Mouse (Mus musculus): Measurements from ENCODE around the gene Cdh22. TPM values are rescaled to one million over a fixed set of nuclear protein-coding genes. Genes with fewer than 3 reads are reported as not detected.

The Cdh22 gene
- total RNA-seq, 2 experiments from 2014 or later: 0.26 to 0.42 TPM

DNA sequence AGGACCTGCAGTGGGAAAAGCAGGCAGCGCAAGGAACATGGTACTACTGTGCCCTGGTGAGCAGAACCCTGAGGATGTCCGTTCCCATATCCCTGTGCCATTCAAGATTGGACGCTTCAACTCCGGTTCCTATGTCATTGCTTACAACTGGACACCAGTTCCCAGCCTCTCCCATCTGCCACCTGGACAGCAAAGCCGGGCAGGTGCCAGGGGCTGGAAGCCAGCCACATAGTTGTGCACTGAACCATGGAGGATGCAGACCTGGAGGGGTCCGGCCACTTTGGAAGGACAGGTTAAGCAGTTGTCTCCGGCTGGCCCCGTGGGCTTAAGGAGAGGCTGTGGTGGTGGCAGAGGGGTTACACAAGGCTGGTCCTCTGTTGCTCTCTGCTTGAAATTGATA is 17.7 kb upstream of the Cdh22 start:
- no peak for DNase-seq (ENCODE audit: low spot score in 2 of 2)

DNA sequence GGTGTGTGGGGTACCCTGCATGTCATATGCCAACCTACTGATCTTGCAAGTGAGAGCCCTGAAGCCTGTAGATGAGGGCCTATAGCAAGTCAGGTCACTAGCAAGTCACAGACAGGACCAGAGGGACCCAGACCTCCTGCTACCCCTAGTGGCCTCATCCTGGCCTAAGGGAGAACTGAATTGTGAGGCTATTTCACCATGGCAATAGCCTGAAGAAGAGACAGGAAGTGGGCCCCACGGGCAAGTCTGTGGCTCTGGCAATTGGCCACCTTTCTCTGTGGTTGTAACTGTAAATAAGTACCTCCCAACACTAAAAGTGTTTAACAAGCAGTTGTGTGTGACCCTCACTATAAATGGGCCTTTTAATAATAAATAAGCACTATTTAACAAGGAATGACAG is 16.2 kb upstream of the Cdh22 start:
- DNase-seq (ENCODE audit: low spot score in 2 of 2): no peak

DNA sequence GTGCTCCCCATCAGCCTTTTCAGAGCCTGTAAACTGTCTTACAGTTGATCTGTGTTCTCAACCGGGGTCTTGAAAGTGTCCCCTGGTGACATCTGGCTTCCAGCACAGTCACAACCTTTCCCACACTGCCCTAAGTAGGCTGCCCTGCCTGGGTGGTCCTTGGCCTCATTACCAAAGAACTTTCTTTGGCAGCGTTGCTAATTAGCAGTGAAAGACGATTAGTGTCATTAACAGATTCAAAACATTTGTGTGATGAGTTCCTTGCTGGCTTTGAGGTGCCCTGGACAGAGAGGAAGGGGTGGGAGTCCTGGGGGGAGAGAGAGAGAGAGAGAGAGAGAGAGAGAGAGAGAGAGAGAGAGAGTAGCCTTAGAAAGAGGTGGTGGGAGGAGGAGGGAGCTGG is 14.3 kb upstream of the Cdh22 start:
- DNase-seq (ENCODE audit: low spot score in 2 of 2): no peak

DNA sequence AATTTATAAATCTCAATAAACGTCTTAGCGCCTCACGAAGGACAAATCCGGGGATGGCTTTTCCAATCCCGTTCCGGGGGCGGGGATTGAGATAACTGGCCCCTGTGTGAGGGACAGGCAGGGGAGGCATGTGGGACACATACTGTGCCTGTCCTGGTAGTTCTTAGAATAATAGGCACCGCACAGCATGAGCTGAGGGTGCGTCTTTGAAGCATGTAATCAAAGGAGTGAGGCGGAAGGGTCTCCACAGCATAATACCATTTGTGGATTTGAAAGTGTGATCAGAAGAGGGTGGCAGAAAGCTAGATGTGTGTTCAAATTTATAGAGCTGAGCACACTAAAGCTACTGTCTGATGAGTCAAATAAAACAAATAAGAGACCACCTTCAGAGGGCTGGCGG is 11.7 kb upstream of the Cdh22 start:
- DNase-seq (ENCODE audit: low spot score in 2 of 2): no peak

GRCm38 (mm10) chr2:165243122-165243720 is 8.6 kb upstream of the Cdh22 start:
- DNase-seq (ENCODE audit: low spot score in 2 of 2): no peak

DNA sequence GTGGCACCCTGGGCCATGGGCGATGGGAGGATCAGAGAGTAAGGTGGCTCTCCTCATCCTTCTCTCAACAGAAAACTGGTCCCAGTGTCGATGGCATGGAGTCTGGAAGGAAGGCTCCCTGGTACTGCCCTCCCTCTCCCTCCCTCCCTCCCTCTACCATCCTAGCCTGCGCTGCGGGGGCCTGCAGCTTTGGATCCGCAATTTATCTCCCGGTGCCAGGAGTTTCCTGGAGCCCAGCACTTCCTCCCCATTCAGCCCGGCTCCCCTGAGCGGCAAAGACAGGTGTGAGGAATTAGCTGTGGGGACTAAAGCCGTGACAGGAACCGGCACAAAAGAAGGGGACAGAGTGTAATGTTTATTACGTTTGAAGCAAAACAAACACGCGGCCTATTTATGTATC is 7.9 kb upstream of the Cdh22 start:
- no peak for DNase-seq (ENCODE audit: low spot score in 2 of 2)

DNA sequence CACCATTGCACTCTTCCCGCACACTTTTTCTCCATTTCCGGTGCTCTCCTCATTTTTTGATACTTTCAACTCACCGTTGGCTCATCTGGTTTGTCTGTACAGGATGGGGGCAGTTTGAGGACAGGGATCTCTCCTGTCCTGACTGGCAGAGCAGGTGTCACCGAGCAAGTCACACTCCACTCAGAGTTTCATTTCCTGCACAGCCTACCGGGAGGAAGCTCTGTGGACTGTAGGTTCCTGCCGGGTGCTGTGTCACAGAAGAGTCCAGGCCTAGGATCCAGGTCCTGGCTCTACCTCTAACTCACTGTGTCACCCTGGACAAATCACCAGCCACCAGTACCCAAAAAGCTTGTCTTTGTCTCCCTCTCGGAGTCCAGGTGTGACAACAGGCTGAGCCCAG is 7.1 kb upstream of the Cdh22 start:
- DNase-seq (ENCODE audit: low spot score in 2 of 2): no peak

GRCm38 (mm10) chr2:165240371-165240770 is 5.7 kb upstream of the Cdh22 start:
- no peak for DNase-seq (ENCODE audit: low spot score in 2 of 2)

DNA sequence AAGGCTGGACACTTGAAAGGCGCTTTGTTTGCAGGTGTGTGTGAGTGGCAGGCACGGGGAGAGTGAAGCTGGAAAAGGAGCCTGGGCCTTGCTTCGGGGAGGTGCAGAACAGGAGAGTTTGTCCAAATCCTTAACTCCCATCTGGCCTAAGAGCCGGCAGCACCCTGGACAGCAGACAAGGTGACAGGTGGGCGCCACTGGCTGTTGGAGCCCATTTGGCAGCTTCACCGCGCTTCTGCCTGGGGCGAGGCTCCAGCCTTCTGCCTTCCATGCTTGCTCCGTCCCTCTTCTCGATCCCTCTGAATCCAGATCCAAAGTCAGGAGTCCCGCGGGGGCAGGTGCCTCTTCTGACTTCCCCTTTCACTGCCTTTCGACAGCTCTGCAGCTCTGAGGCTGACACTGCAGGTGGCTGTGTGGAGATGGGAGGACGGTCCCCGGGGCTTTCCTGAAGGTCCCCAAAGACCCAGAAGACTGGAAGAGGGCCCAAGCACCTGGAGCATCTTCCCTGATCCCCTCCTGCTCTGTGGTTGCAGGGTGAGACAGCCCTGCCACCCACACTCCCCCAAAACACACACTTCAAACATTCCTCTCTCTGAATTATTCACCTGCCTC is 5.0 kb upstream of the Cdh22 start:
- no peak for DNase-seq (ENCODE audit: low spot score in 2 of 2)

DNA sequence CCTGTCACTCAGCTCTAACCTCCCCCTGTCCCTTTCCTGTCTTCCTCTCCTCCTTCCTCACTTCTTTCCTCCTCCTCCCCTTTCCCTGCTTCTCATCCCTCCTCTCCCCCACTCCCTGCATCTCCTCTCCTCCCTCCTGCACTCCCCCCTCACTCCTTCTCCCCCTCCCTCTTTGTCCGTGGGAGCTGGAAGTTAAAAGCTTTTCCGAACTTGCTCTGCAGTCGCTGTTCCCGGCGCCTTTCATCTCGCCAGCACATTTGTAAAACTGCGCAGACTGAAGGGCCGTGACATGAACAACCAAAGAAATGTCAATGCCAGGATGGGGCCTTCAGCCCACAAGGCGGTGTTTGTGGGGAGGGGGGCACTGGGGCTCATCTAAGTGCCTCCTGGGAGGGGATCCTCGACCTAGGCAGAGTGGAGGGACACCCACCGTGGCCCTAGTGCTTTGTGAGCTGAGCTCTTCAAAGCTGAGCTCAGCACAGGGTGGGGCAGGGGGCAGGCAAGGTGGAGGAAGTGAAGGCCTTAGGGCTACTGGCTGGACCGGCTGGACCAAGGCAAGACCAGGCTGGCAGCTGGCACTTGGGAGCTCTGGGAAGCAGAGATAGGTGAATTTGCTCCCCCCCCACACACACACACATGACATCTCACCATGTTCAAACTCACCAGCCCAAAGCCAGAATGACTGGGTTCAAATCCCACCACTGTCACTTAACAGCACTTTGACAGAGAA is 3.9 kb upstream of the Cdh22 start:
- DNase-seq (ENCODE audit: low spot score in 2 of 2): no peak

DNA sequence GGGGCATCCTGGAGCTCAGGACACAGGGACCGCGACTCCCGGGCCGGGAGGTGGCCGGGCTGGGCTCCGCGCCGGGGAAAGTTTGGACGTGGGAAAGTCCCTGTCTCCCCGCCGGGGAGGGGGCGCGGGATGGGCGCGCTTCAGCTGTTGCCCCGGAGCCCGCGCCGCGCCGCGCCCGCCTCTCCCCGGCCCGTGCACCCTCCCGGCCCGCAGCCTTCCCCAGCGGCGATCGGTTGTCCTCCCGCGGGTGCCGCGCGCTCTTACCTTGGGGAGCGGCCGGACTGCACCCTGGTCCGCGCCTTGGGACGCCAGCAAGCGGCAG is 401 bp downstream of the Cdh22 start:
- peak in 1 of 2 experiments; percentile 24 for DNase-seq (ENCODE audit: low spot score in 2 of 2)

GRCm38 (mm10) chr2:165233491-165234290 is 962 bp downstream of the Cdh22 start:
- peak; percentile 39 to 52 for DNase-seq (ENCODE audit: low spot score in 2 of 2)

- DNase-seq (ENCODE audit: low spot score in 2 of 2): no peak
Observed at GRCm38 (mm10) chr2:165229050-165229449, 5.6 kb downstream of the Cdh22 start.

- DNase-seq (ENCODE audit: low spot score in 2 of 2): no peak
Observed at GRCm38 (mm10) chr2:165223837-165224236, 10.8 kb downstream of the Cdh22 start.

DNA sequence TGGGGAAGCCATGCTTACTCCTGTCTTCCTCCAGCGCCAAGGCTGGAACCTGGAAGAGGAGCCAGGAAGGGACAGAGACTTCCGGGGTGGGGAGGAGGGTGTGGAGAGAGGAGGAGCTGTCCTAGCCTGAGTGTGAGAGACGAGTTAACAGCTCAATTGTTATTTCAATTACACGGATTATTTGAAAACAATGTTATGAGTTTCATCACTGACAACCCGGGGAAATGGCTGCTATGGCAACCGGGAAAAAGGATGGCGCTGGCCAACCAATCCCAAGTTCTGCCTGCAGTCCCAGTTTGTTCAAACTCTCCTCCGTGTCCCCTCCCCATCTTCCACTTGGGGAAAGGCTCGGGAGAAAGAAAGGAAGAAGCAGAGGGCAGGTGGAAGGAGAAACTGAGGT is 12.7 kb downstream of the Cdh22 start:
- no peak for DNase-seq (ENCODE audit: low spot score in 2 of 2)

- no peak for DNase-seq (ENCODE audit: low spot score in 2 of 2)
Observed at GRCm38 (mm10) chr2:165220347-165220945, 14.2 kb downstream of the Cdh22 start.

- DNase-seq (ENCODE audit: low spot score in 2 of 2): no peak
Observed at GRCm38 (mm10) chr2:165218954-165219353, 15.7 kb downstream of the Cdh22 start.

DNA sequence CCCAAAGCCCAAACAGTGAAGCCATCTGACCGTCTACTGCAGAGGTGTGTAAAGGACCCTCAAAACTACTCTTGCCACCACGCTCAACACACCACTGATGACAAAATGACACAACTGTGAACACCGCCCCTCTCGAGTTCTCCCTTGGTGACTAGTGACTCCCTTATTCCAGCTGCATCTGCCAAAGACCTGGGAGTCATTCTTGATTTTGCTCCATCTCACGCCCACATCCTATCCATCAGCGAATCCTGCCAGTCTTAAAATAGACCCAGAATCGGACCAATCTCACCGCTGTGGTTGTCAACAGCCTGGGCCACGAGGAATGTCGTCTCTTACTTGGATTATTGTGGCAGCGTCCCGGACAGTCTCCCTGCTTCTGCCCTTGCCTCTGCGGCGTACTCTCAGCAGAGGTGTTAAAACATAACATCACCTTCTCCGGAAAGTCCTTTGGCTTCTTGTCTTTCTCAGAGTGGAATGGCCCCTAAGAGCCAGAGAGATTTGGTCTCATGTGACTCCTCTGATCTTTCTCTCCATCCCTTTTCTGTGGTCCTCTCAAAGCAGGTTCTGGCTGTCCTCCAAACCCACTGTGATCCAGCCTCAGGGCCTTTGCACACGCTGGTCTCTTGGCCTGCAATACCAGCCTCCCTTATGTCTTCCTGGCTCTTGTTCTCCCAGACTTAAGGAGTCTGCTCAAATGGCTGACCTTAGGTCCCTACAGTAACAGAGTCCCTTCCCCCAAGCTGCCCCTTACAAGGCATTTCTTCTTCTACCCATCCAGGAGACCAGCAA is 17.1 kb downstream of the Cdh22 start:
- DNase-seq (ENCODE audit: low spot score in 2 of 2): no peak

DNA sequence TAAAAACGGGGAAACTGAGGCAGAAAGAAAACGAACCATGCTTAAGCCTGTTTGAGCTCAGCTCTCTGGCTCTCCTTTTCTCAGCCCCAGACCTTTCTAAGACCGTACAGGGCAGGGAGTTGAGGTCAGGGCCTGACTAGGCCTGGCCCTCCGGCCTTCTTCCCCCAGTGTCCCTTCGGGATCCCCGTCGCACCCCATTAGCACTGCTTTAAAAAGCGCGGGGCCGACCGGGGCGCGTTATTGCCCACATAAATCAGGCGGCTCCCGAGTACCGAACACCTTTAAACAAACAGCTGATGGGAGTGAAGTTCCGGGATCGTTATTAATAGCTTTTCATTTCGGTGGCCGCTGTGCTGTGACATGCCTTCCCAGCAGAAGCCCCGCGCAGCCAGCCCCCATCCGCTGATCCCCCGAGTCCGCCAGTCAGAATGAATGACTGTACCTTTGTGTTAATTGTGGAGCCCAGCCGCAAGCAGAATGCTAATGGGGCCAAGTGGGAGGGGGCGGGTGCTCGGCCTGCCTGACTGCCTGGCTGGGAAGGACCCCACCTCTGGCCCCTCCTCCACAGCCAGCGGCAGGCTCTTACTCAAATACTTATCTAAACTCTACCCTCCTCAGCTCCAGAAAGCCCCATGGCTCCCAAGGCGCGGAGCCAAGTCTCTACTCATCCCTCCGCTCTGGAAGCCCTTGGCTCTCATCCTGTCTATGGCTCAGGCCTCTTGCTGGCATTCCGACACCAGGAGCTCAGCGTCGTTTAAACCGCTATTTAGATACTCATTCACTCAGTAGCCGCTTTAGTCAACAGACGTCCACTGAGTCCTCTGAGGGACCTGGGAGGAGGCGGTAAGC is 19.3 kb downstream of the Cdh22 start:
- peak in 1 of 2 experiments; percentile 20 for DNase-seq (ENCODE audit: low spot score in 2 of 2)
